Mouse (Mus musculus) lung, postnatal 0 days (tissue): ENCODE results near the gene Tnp2.

Experiments used
- CTCF ChIP-seq: IDR thresholded peaks from 2 replicates; pipeline ENCODE4 v1.5.1; 2016; ENCODE audit warnings: antibody characterized with exemption, mild to moderate bottlenecking
- EP300 ChIP-seq: IDR thresholded peaks from 2 replicates; pipeline ENCODE4 v1.6.1; 2016; ENCODE audit warnings: antibody characterized with exemption, mild to moderate bottlenecking, control low read depth

DNA sequence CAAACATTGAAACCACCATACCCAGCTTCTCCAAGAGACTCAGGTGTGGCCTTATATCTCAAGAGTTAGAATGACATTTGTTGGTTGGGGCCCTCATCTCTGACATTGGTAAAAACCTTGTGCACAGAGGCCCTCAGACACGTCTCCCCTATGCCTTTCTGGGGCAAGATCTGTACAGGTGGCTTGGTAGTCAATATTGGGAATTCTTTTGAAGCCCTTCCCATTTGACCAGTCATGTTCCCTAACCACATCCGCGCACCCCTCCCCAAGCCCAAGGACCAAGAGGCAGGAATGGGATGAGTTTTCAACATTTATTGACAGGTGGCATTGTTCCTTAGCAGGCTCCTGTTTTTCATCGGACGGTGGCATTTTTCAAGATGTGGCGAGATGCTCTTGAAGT, 7.6 kb upstream of the Tnp2 start, which contains the start of gene Prm2:
- no peak for TF ChIP-seq CTCF
- no peak for TF ChIP-seq EP300
